Mouse (Mus musculus) limb, embryonic 14.5 days (tissue): ENCODE data around the gene Srsf4. TPM values are rescaled to one million over a fixed set of nuclear protein-coding genes. Genes with fewer than 3 reads are reported as not detected.

Source experiments
- ATAC-seq: fragments of 200-750 bp; cut with Nextera tagmentation; 2 replicates; pipeline ENCODE4 v1.8.0; 2017; ENCODE audit warnings: low read depth, moderate number of reproducible peaks, moderate TSS enrichment; ENCODE audit not compliant: low FRiP score
- DNase-seq: peaks from one replicate; pipeline ENCODE4 v3.0.0-alpha.2; 2015; ENCODE audit warnings: low spot score
- H3K27ac ChIP-seq: fragments of 300-500 bp; sonication (generic); replicated peaks from 2 replicates; pipeline ENCODE4 v1.5.1; 2014; ENCODE audit warnings: low read depth, mild to moderate bottlenecking, low read length, moderate library complexity, mixed read lengths
- H3K27me3 ChIP-seq: fragments of 300-500 bp; sonication (generic); 2 replicates; pipeline ENCODE4 v1.6.1; 2014; ENCODE audit warnings: low read length, mixed read lengths; ENCODE audit not compliant: control insufficient read depth, insufficient read depth
- H3K36me3 ChIP-seq: fragments of 300-500 bp; sonication (generic); 2 replicates; pipeline ENCODE4 v1.6.1; 2014; ENCODE audit warnings: mild to moderate bottlenecking, low read length, moderate library complexity, mixed read lengths; ENCODE audit not compliant: control insufficient read depth, insufficient read depth
- H3K4me1 ChIP-seq: fragments of 300-500 bp; sonication (generic); 2 replicates; pipeline ENCODE4 v1.6.1; 2014; ENCODE audit warnings: antibody characterized with exemption, low read length, mixed read lengths; ENCODE audit not compliant: control insufficient read depth, insufficient read depth
- H3K4me2 ChIP-seq: fragments of 300-500 bp; sonication (generic); replicated peaks from 2 replicates; pipeline ENCODE4 v1.6.1; 2014; ENCODE audit warnings: low read depth, mild to moderate bottlenecking, low read length, moderate library complexity; ENCODE audit not compliant: severe bottlenecking
- H3K4me3 ChIP-seq: fragments of 300-500 bp; sonication (generic); replicated peaks from 2 replicates; pipeline ENCODE4 v1.5.1; 2014; ENCODE audit warnings: low read length
- H3K9ac ChIP-seq: fragments of 300-500 bp; sonication (generic); 2 replicates; pipeline ENCODE4 v1.6.1; 2014; ENCODE audit warnings: mild to moderate bottlenecking, low read depth, low read length, moderate library complexity; ENCODE audit not compliant: severe bottlenecking
- H3K9me3 ChIP-seq: fragments of 300-500 bp; sonication (generic); 2 replicates; pipeline ENCODE4 v1.6.1; 2016; ENCODE audit warnings: low read length; ENCODE audit not compliant: control insufficient read depth
- POLR2A ChIP-seq: fragments of 200-500 bp; IDR thresholded peaks from 2 replicates; pipeline ENCODE4 v1.8.0; 2012; ENCODE audit warnings: inconsistent platforms, mild to moderate bottlenecking, moderate library complexity, borderline replicate concordance; ENCODE audit not compliant: insufficient read depth, insufficient read length; ENCODE audit errors: extremely low read depth
- WGBS: fragments of 180-500 bp; shearing (Covaris S2); extraction: QIAGEN DNeasy Blood & Tissue Kit; methylation state at CpG from one replicate; pipeline ENCODE4 v1.1.7; 2014; 5-methylcytosine and 5-hydroxymethylcytosine counted together
- polyA plus RNA-seq, 2 experiments: library from polyadenylated mRNA; depleted of rRNA in 1 of 2; stranded (reverse) in 1 of 2; unstranded in 1 of 2; fragments of >200 nt; fragmentation: Nextera tagmentation in 1 of 2; extraction: Ambion mirVana in 1 of 2; gene quantifications; 2 replicates each; pipeline versions ENCODE4 v1.2.1 to v1.2.3; 2012 to 2014

Gene Srsf4
- polyA plus RNA-seq (2012; rRNA removed) (98.5 and 113 TPM in 2 replicates), polyA plus RNA-seq (2014; fragmentation: Nextera tagmentation; extraction: Ambion mirVana) (97.7 and 107 TPM in 2 replicates)

GRCm38 (mm10) chr4:131873293-131874168, at the start of gene Srsf4:
TSS of gene Srsf4 (plus strand) at chr4:131873617.
- no peaks in the 10 kb centered on the region for H3K36me3 ChIP-seq
- TF ChIP-seq POLR2A, result peak; percentile 96; the same call in 1 of the 2 replicates
- ATAC-seq, result peak; percentile 94
- no peaks in the 10 kb centered on the region for H3K9me3 ChIP-seq
- DNase-seq, result peak; percentile 97
- no peaks in the 10 kb centered on the region for H3K27me3 ChIP-seq
- H3K4me3 ChIP-seq, result peak within 1 kb of the TSS; percentile 100
- peak within 1 kb of the TSS; percentile 100 for H3K9ac ChIP-seq
- H3K27ac ChIP-seq, result peak within 1 kb of the TSS; percentile 100
- H3K4me1 ChIP-seq, result peaks cover 30% of the 10 kb centered on the region
- H3K4me2 ChIP-seq, result peak within 1 kb of the TSS; percentile 90
- WGBS, result under 1% methylated on average over 68 of the region's 116 CpGs

GRCm38 (mm10) chr4:131824939-131825338, 48.5 kb upstream of the Srsf4 start:
- no peak overlapping the region for H3K9ac ChIP-seq
- H3K4me1 ChIP-seq, result peaks cover 6% of the 10 kb centered on the region; the same call in 1 of the 2 replicates
- H3K27ac ChIP-seq, result no peak overlapping the region
- no peaks in the 10 kb centered on the region for H3K36me3 ChIP-seq
- DNase-seq (no peak), ATAC-seq (no peak)
- H3K4me3 ChIP-seq, result no peak overlapping the region
- H3K27me3 ChIP-seq, result no peaks in the 10 kb centered on the region
- TF ChIP-seq POLR2A, result no peak
- H3K9me3 ChIP-seq, result no peaks in the 10 kb centered on the region
- 73% methylated on average over 3 of the region's 3 CpGs for WGBS
- H3K4me2 ChIP-seq, result no peak overlapping the region

GRCm38 (mm10) chr4:131825830-131826229, 47.6 kb upstream of the Srsf4 start:
- no peak for ATAC-seq
- Histone ChIP-seq H3K36me3 (no peaks in the 10 kb centered on the region), H3K9me3 (no peaks in the 10 kb centered on the region), H3K4me2 (no peak overlapping the region), H3K4me3 (no peak overlapping the region), H3K27me3 (no peaks in the 10 kb centered on the region), H3K27ac (no peak overlapping the region), H3K9ac (no peak overlapping the region), H3K4me1 (peaks cover 6% of the 10 kb centered on the region; the same call in 1 of the 2 replicates)
- 50% methylated on average over 8 of the region's 8 CpGs for WGBS
- TF ChIP-seq POLR2A, result no peak
- DNase-seq, result no peak

GRCm38 (mm10) chr4:131826905-131827304, 46.5 kb upstream of the Srsf4 start:
- Histone ChIP-seq H3K4me2 (no peak overlapping the region), H3K36me3 (no peaks in the 10 kb centered on the region), H3K27ac (no peak overlapping the region), H3K9ac (no peak overlapping the region), H3K4me1 (peaks cover 6% of the 10 kb centered on the region; the same call in 1 of the 2 replicates), H3K27me3 (no peaks in the 10 kb centered on the region), H3K9me3 (no peaks in the 10 kb centered on the region), H3K4me3 (no peak overlapping the region)
- DNase-seq (peak; percentile 70), ATAC-seq (peak; percentile 78)
- 9% methylated on average over 6 of the region's 6 CpGs for WGBS
- no peak for TF ChIP-seq POLR2A

GRCm38 (mm10) chr4:131829123-131829522, 44.3 kb upstream of the Srsf4 start:
- TF ChIP-seq POLR2A, result no peak

More at GRCm38 (mm10) chr4:131829123-131829522, 44.3 kb upstream of the Srsf4 start:
- WGBS, result 88% methylated on average over 8 of the region's 8 CpGs
- H3K27me3 ChIP-seq, result no peaks in the 10 kb centered on the region
- H3K9me3 ChIP-seq, result no peaks in the 10 kb centered on the region
- H3K4me1 ChIP-seq, result peaks cover 6% of the 10 kb centered on the region; the same call in 1 of the 2 replicates
- no peaks in the 10 kb centered on the region for H3K36me3 ChIP-seq
- H3K4me3 ChIP-seq, result no peak overlapping the region
- no peak for ATAC-seq
- no peak overlapping the region for H3K27ac ChIP-seq
- no peak for DNase-seq
- H3K9ac ChIP-seq, result no peak overlapping the region
- no peak overlapping the region for H3K4me2 ChIP-seq
